Mouse (Mus musculus) small intestine, adult 2 months (tissue): ENCODE measurements at regions not wholly inside any gene's neighbourhood (a gene's known extent, or its start where the extent isn't known, plus 50 kb on each side); places are given as distances from the start of the nearest gene placed in this dataset.

Source experiments
- CTCF ChIP-seq: fragments of 200-500 bp; IDR thresholded peaks from 2 replicates; pipeline ENCODE4 v1.5.1; 2012; ENCODE audit warnings: low read depth, mild to moderate bottlenecking, control low read depth, inconsistent platforms, low read length, moderate library complexity, mixed read lengths; ENCODE audit not compliant: insufficient replicate concordance, insufficient read length; ENCODE audit errors: extremely low read depth
- POLR2A ChIP-seq: fragments of 200-500 bp; IDR thresholded peaks from 2 replicates; pipeline ENCODE4 v1.6.1; 2012; ENCODE audit warnings: low read depth, mild to moderate bottlenecking, control low read depth, inconsistent platforms, low read length, moderate library complexity

DNA sequence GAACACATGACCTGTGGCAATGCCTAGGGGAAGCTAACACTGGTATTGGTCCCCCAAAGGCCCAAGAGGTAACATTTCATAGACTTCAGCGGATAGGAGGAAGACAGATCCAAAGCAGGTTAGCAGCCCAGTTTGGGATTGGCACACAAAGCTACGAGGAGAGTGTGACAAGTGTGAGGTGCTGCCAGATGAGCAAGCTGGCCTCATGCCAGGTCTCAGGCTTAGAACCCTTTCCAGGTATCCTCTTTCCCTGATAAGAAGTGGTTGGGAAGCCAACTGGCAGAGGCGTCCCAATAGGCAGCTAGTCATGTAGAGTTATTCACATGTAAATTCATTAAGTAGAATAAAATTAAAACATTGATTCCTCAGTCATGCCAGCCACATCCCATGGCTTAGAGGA, 112.3 kb upstream of the Ntm start:
- TF ChIP-seq POLR2A (no peak), CTCF (no peak)
